Mouse (Mus musculus) activated CD4-positive, CD25-positive, alpha-beta regulatory T cell, adult 4 months (primary cell): ENCODE data around the gene Slc12a4. TPM values are rescaled to one million over a fixed set of nuclear protein-coding genes. Genes with fewer than 3 reads are reported as not detected.
"Not testable (repeated sequence)": the region's sequence is repeated elsewhere in the genome, so short reads cannot be mapped to it uniquely, and the experiment has no call there.

Experiments
- ATAC-seq: one replicate; pipeline ENCODE4 v1.8.0; 2017
- polyA plus RNA-seq, 2 experiments: library from polyadenylated mRNA; unstranded; fragments of 100-300 nt; shearing (Covaris generic); gene quantifications; one replicate each; pipeline ENCODE4 v1.2.1; 2017

Gene Slc12a4
- 1 to 10 TPM; 3.8 to 8.1 TPM for polyA plus RNA-seq

GRCm38 (mm10) chr8:105965905-105966341, at the start of gene Slc12a4:
Gene Slc12a4 (minus strand): TSS chr8:105966097.
- peak; percentile 71 for ATAC-seq

- not testable (repeated sequence) for ATAC-seq
Measured at GRCm38 (mm10) chr8:106012203-106012602, 46.3 kb upstream of the Slc12a4 start.

- no peak for ATAC-seq
Measured at GRCm38 (mm10) chr8:106011643-106011986, 45.7 kb upstream of the Slc12a4 start, which contains the start of gene Ddx28. Gene Ddx28 (minus strand): TSS chr8:106011882.

GRCm38 (mm10) chr8:106010748-106011642, 45.1 kb upstream of the Slc12a4 start:
- ATAC-seq = peak; percentile 86

- ATAC-seq = not testable (repeated sequence)
Measured at GRCm38 (mm10) chr8:106007891-106008290, 42.0 kb upstream of the Slc12a4 start.

GRCm38 (mm10) chr8:106007135-106007534, 41.2 kb upstream of the Slc12a4 start:
- peak; percentile 53 for ATAC-seq

GRCm38 (mm10) chr8:106006413-106006812, 40.5 kb upstream of the Slc12a4 start:
- ATAC-seq = no peak

GRCm38 (mm10) chr8:106005875-106006274, 40.0 kb upstream of the Slc12a4 start, which contains the start of gene Dpep2nb:
Gene Dpep2nb (minus strand): TSS chr8:106005975.
- ATAC-seq = no peak

GRCm38 (mm10) chr8:106004538-106005207, 38.8 kb upstream of the Slc12a4 start:
- ATAC-seq = no peak

- no peak for ATAC-seq
Measured at GRCm38 (mm10) chr8:106001908-106002307, 36.0 kb upstream of the Slc12a4 start.

GRCm38 (mm10) chr8:105998971-105999370, 33.1 kb upstream of the Slc12a4 start:
- no peak for ATAC-seq

GRCm38 (mm10) chr8:105996359-105996758, 30.5 kb upstream of the Slc12a4 start:
- no peak for ATAC-seq

- no peak for ATAC-seq
Measured at GRCm38 (mm10) chr8:105993226-105993625, 27.3 kb upstream of the Slc12a4 start.

GRCm38 (mm10) chr8:105992499-105992898, 26.6 kb upstream of the Slc12a4 start:
- ATAC-seq = peak; percentile 51

GRCm38 (mm10) chr8:105991546-105991945, 25.6 kb upstream of the Slc12a4 start:
- ATAC-seq = no peak

GRCm38 (mm10) chr8:105990856-105991387, 25.0 kb upstream of the Slc12a4 start, which contains the start of gene Dus2:
Gene Dus2 (plus strand): TSS chr8:105991337.
- peak; percentile 68 for ATAC-seq

- ATAC-seq = no peak
Measured at GRCm38 (mm10) chr8:105988546-105988945, 22.6 kb upstream of the Slc12a4 start.

- not testable (repeated sequence) for ATAC-seq
Measured at GRCm38 (mm10) chr8:105983406-105983805, 17.5 kb upstream of the Slc12a4 start.

GRCm38 (mm10) chr8:105981146-105981545, 15.2 kb upstream of the Slc12a4 start:
- no peak for ATAC-seq

GRCm38 (mm10) chr8:105979325-105979724, 13.4 kb upstream of the Slc12a4 start, which contains the start of gene Dpep3:
Gene Dpep3 (minus strand): TSS chr8:105979429.
- no peak for ATAC-seq

GRCm38 (mm10) chr8:105975363-105975762, 9.5 kb upstream of the Slc12a4 start:
- ATAC-seq = no peak

- no peak for ATAC-seq
Measured at GRCm38 (mm10) chr8:105971019-105971720, 5.3 kb upstream of the Slc12a4 start.
